Mouse (Mus musculus): ENCODE data around the gene Pde4d. TPM values are rescaled to one million over a fixed set of nuclear protein-coding genes. Genes with fewer than 3 reads are reported as not detected.

Gene Pde4d
- polyA plus RNA-seq, 1 experiment from 2014 or later, result 14.6 TPM

- H3K9me3 ChIP-seq (replicated peaks; ENCODE audit: control insufficient read depth, low read length), result no peaks in the 10 kb centered on the region
- 82% methylated on average over 6 of the region's 6 CpGs for WGBS
- no peaks in the 10 kb centered on the region for H3K4me1 ChIP-seq (ENCODE audit: control insufficient read depth, insufficient read depth, low read length)
- H3K9ac ChIP-seq (replicated peaks; ENCODE audit: low read length), result no peak overlapping the region
- no peak overlapping the region for H3K4me2 ChIP-seq (ENCODE audit: low read depth, low read length)
- H3K4me3 ChIP-seq (ENCODE audit: low read depth, low read length), result no peak overlapping the region
- H3K36me3 ChIP-seq (replicated peaks; ENCODE audit: control insufficient read depth, insufficient read depth, low read depth, low read length), result no peaks in the 10 kb centered on the region
- no peak overlapping the region for H3K27ac ChIP-seq (replicated peaks; ENCODE audit: low read depth, low read length)
- ATAC-seq (replicated peaks; ENCODE audit: insufficient number of reproducible peaks, low FRiP score, low TSS enrichment, low read depth), result no peak
- no peak for DNase-seq (ENCODE audit: low spot score)
- H3K27me3 ChIP-seq (ENCODE audit: control insufficient read depth, insufficient read depth, low read length), result no peaks in the 10 kb centered on the region
These were observed 1189.5 kb downstream of the Pde4d start for GRCm38 (mm10) chr13:109639286-109639685.

GRCm38 (mm10) chr13:109641562-109641961 is 1191.8 kb downstream of the Pde4d start:
- no peak overlapping the region for H3K27ac ChIP-seq (replicated peaks; ENCODE audit: low read depth, low read length)
- H3K4me3 ChIP-seq (ENCODE audit: low read depth, low read length), result no peak overlapping the region
- H3K9ac ChIP-seq (replicated peaks; ENCODE audit: low read length), result no peak overlapping the region
- DNase-seq (ENCODE audit: low spot score), result no peak
- H3K4me2 ChIP-seq (ENCODE audit: low read depth, low read length), result no peak overlapping the region
- ATAC-seq (replicated peaks; ENCODE audit: insufficient number of reproducible peaks, low FRiP score, low TSS enrichment, low read depth), result no peak
- 73% methylated on average over 6 of the region's 6 CpGs for WGBS
- H3K36me3 ChIP-seq (replicated peaks; ENCODE audit: control insufficient read depth, insufficient read depth, low read depth, low read length), result no peaks in the 10 kb centered on the region
- no peaks in the 10 kb centered on the region for H3K27me3 ChIP-seq (ENCODE audit: control insufficient read depth, insufficient read depth, low read length)
- no peaks in the 10 kb centered on the region for H3K9me3 ChIP-seq (replicated peaks; ENCODE audit: control insufficient read depth, low read length)
- H3K4me1 ChIP-seq (ENCODE audit: control insufficient read depth, insufficient read depth, low read length), result peaks cover 3% of the 10 kb centered on the region; the same call in 1 of the 2 replicates

- ATAC-seq (replicated peaks; ENCODE audit: insufficient number of reproducible peaks, low FRiP score, low TSS enrichment, low read depth), result no peak
These were observed 1193.7 kb downstream of the Pde4d start for GRCm38 (mm10) chr13:109643419-109643818.

GRCm38 (mm10) chr13:109644086-109644485 is 1194.3 kb downstream of the Pde4d start:
- ATAC-seq (replicated peaks; ENCODE audit: insufficient number of reproducible peaks, low FRiP score, low TSS enrichment, low read depth), result no peak
- 89% methylated on average over 2 of the region's 2 CpGs for WGBS
- Histone ChIP-seq H3K9ac (replicated peaks; ENCODE audit: low read length) (no peak overlapping the region), H3K36me3 (replicated peaks; ENCODE audit: control insufficient read depth, insufficient read depth, low read depth, low read length) (no peaks in the 10 kb centered on the region), H3K4me3 (ENCODE audit: low read depth, low read length) (no peak overlapping the region), H3K27ac (replicated peaks; ENCODE audit: low read depth, low read length) (no peak overlapping the region), H3K4me1 (ENCODE audit: control insufficient read depth, insufficient read depth, low read length) (peaks cover 3% of the 10 kb centered on the region; the same call in 1 of the 2 replicates), H3K4me2 (ENCODE audit: low read depth, low read length) (no peak overlapping the region), H3K27me3 (ENCODE audit: control insufficient read depth, insufficient read depth, low read length) (no peaks in the 10 kb centered on the region), H3K9me3 (replicated peaks; ENCODE audit: control insufficient read depth, low read length) (no peaks in the 10 kb centered on the region)
- no peak for DNase-seq (ENCODE audit: low spot score)

More at GRCm38 (mm10) chr13:109643419-109643818, 1193.7 kb downstream of the Pde4d start:
- Histone ChIP-seq H3K4me3 (ENCODE audit: low read depth, low read length) (no peak overlapping the region), H3K36me3 (replicated peaks; ENCODE audit: control insufficient read depth, insufficient read depth, low read depth, low read length) (no peaks in the 10 kb centered on the region), H3K9ac (replicated peaks; ENCODE audit: low read length) (no peak overlapping the region), H3K27ac (replicated peaks; ENCODE audit: low read depth, low read length) (no peak overlapping the region), H3K4me2 (ENCODE audit: low read depth, low read length) (no peak overlapping the region), H3K27me3 (ENCODE audit: control insufficient read depth, insufficient read depth, low read length) (no peaks in the 10 kb centered on the region), H3K4me1 (ENCODE audit: control insufficient read depth, insufficient read depth, low read length) (peaks cover 3% of the 10 kb centered on the region; the same call in 1 of the 2 replicates), H3K9me3 (replicated peaks; ENCODE audit: control insufficient read depth, low read length) (no peaks in the 10 kb centered on the region)
- 69% methylated on average over 3 of the region's 3 CpGs for WGBS
- DNase-seq (ENCODE audit: low spot score), result no peak

- Histone ChIP-seq H3K27me3 (ENCODE audit: control insufficient read depth, insufficient read depth, low read length) (no peaks in the 10 kb centered on the region), H3K4me2 (ENCODE audit: low read depth, low read length) (no peak overlapping the region), H3K27ac (replicated peaks; ENCODE audit: low read depth, low read length) (no peak overlapping the region), H3K36me3 (replicated peaks; ENCODE audit: control insufficient read depth, insufficient read depth, low read depth, low read length) (no peaks in the 10 kb centered on the region), H3K4me3 (ENCODE audit: low read depth, low read length) (no peak overlapping the region), H3K9me3 (replicated peaks; ENCODE audit: control insufficient read depth, low read length) (no peaks in the 10 kb centered on the region), H3K9ac (replicated peaks; ENCODE audit: low read length) (no peak overlapping the region), H3K4me1 (ENCODE audit: control insufficient read depth, insufficient read depth, low read length) (peaks cover 3% of the 10 kb centered on the region; the same call in 1 of the 2 replicates)
- 41% methylated on average over 10 of the region's 10 CpGs for WGBS
- ATAC-seq (replicated peaks; ENCODE audit: insufficient number of reproducible peaks, low FRiP score, low TSS enrichment, low read depth), result 0 out of 2 replicates have a peak, but pooled peaks have one; percentile 40
- peak; percentile 56 for DNase-seq (ENCODE audit: low spot score)
These were observed 1195.6 kb downstream of the Pde4d start for GRCm38 (mm10) chr13:109645284-109645909.

GRCm38 (mm10) chr13:109645910-109646284 is 1196.1 kb downstream of the Pde4d start:
- Histone ChIP-seq H3K4me1 (ENCODE audit: control insufficient read depth, insufficient read depth, low read length) (peaks cover 3% of the 10 kb centered on the region; the same call in 1 of the 2 replicates), H3K27me3 (ENCODE audit: control insufficient read depth, insufficient read depth, low read length) (no peaks in the 10 kb centered on the region), H3K4me3 (ENCODE audit: low read depth, low read length) (no peak overlapping the region), H3K4me2 (ENCODE audit: low read depth, low read length) (no peak overlapping the region), H3K27ac (replicated peaks; ENCODE audit: low read depth, low read length) (no peak overlapping the region), H3K9me3 (replicated peaks; ENCODE audit: control insufficient read depth, low read length) (no peaks in the 10 kb centered on the region), H3K36me3 (replicated peaks; ENCODE audit: control insufficient read depth, insufficient read depth, low read depth, low read length) (no peaks in the 10 kb centered on the region), H3K9ac (replicated peaks; ENCODE audit: low read length) (no peak overlapping the region)
- ATAC-seq (replicated peaks; ENCODE audit: insufficient number of reproducible peaks, low FRiP score, low TSS enrichment, low read depth) (0 out of 2 replicates have a peak, but pooled peaks have one; percentile 57), DNase-seq (ENCODE audit: low spot score) (peak; percentile 82)
- 47% methylated on average over 6 of the region's 6 CpGs for WGBS

GRCm38 (mm10) chr13:109646597-109647232 is 1197.0 kb downstream of the Pde4d start:
- ATAC-seq (replicated peaks; ENCODE audit: insufficient number of reproducible peaks, low FRiP score, low TSS enrichment, low read depth) (no peak), DNase-seq (ENCODE audit: low spot score) (peak; percentile 60)
- no peak overlapping the region for H3K9ac ChIP-seq (replicated peaks; ENCODE audit: low read length)
- H3K27ac ChIP-seq (replicated peaks; ENCODE audit: low read depth, low read length), result no peak overlapping the region
- no peak overlapping the region for H3K4me3 ChIP-seq (ENCODE audit: low read depth, low read length)
- H3K27me3 ChIP-seq (ENCODE audit: control insufficient read depth, insufficient read depth, low read length), result no peaks in the 10 kb centered on the region
- no peaks in the 10 kb centered on the region for H3K36me3 ChIP-seq (replicated peaks; ENCODE audit: control insufficient read depth, insufficient read depth, low read depth, low read length)
- peaks cover 3% of the 10 kb centered on the region; the same call in 1 of the 2 replicates for H3K4me1 ChIP-seq (ENCODE audit: control insufficient read depth, insufficient read depth, low read length)
- WGBS, result 52% methylated on average over 11 of the region's 11 CpGs
- no peaks in the 10 kb centered on the region for H3K9me3 ChIP-seq (replicated peaks; ENCODE audit: control insufficient read depth, low read length)
- H3K4me2 ChIP-seq (ENCODE audit: low read depth, low read length), result no peak overlapping the region

Data from embryonic facial prominence, embryonic 11.5 days (tissue).